Mouse (Mus musculus) thymus, postnatal 14 days (tissue): ENCODE measurements at regions not wholly inside any gene's neighbourhood (a gene's known extent, or its start where the extent isn't known, plus 50 kb on each side); places are given as distances from the start of the nearest gene placed in this dataset.
"Not testable (repeated sequence)": the region's sequence is repeated elsewhere in the genome, so short reads cannot be mapped to it uniquely, and the experiment has no call there.

Experiments used
- DNase-seq: peaks from one replicate; pipeline ENCODE4 v3.0.0; 2021

DNA sequence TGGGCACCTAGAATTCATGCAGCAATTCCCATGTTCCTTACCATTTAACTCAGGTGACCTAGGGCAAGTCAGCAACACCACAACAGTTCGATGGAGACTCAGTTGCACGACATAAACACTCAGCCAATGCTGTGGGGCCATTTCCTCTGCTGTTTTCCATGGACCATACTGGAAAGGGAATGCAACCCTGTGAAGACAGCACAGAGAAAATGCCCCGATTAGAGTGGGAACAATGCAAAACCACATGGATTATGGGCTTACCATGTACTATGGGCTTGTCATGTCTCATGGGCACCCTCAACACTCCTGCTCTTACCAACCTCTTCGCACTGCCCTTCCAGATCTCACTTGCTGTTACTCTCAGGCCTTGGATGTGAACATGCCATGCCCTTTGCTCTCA lies 207.6 kb downstream of the Snurf start:
- not testable (repeated sequence) for DNase-seq

DNA sequence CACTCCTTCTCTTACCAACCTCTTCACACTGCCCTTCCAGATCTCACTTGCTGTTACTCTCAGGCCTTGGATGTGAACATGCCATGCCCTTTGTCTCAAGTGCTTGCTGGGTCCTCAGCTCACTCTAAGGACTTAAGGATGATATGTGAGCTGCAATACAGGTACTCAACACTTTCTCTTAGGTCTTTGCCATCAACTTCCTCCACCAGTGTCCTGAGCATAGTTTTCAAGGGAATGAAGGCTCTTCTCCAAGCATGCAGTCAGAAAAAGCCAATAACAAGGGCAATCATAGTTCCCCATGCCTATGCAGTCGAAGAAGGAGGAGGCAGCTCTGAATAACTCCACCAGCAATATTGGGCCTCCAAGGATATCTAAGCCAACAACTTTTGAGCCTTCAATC lies 235.1 kb downstream of the Snurf start:
- DNase-seq, result peak; percentile 4

DNA sequence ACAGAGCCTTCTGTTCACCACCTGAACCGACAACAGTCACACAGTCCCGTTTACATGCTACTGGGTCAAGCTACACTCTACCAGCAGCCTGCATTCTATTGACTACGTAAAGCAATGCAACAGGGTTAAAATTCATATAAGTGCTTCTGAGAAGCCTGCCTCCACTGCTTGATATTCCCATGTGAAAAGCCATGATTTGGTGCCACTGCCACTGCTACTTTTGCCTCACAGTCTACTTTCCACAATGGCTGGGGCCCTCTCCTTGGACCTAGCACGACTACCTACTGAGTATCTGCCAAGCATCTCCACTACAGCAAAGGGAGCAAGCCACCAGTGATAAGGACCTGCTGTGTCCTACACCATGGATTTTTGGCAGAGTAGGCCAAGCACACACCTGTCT lies 236.2 kb downstream of the Snurf start:
- peak; percentile 2 for DNase-seq

DNA sequence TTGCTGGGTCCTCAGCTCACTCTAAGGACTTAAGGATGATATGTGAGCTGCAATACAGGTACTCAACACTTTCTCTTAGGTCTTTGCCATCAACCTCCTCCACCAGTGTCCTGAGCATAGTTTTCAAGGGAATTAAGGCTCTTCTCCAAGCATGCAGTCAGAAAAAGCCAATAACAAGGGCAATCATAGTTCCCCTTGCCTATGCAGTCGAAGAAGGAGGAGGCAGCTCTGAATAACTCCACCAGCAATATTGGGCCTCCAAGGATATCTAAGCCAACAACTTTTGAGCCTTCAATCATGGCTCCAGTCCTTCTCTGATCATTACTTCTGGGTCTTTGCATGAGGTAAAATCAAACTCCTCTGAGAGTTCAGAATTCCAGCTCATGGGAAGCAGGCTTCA lies 237.5 kb downstream of the Snurf start:
- DNase-seq, result peak; percentile 11
